In genomic region chr15:95931013-95931775, GRCm38 (mm10) we compare ENCODE assay signal across 8 mouse cellular contexts.
DNase-seq lines count a peak whose midpoint lies in the region; ATAC-seq lines count a peak whose summit lies in the region.

No protein-coding gene starts in this region.

- no peaks in the 10 kb centered on the region for H3K9me3 ChIP-seq in hindbrain, embryonic 16.5 days (ENCODE audit: control insufficient read depth, low read length)
- H3K9me3 ChIP-seq in hindbrain, embryonic 10.5 days: 0 out of 2 replicates have a peak, but pooled peaks cover 6% of the 10 kb centered on the region
- no peaks in the 10 kb centered on the region for H3K9me3 ChIP-seq in embryonic facial prominence, embryonic 15.5 days (replicated peaks)
- H3K9me3 ChIP-seq in intestine, embryonic 16.5 days (ENCODE audit: control insufficient read depth, low read length): no peaks in the 10 kb centered on the region
- no peaks in the 10 kb centered on the region for H3K9me3 ChIP-seq in hindbrain, embryonic 11.5 days (ENCODE audit: control insufficient read depth, low read length)

- 0 out of 2 replicates have a peak overlapping the region, but pooled peaks have one; percentile 5 for H3K27ac ChIP-seq in hindbrain, embryonic 16.5 days (ENCODE audit: low read depth, low read length)
- no peak overlapping the region for H3K27ac ChIP-seq in hindbrain, embryonic 10.5 days
- peak overlapping the region; percentile 66 for H3K27ac ChIP-seq in embryonic facial prominence, embryonic 15.5 days (replicated peaks)
- peak overlapping the region; percentile 64 for H3K27ac ChIP-seq in intestine, embryonic 16.5 days (ENCODE audit: low read length)
- H3K27ac ChIP-seq in hindbrain, embryonic 11.5 days (ENCODE audit: low read depth, low read length): no peak overlapping the region

- DNase-seq in hindbrain, embryonic 10.5 days (ENCODE audit: low spot score): no peak
- DNase-seq in lung, postnatal 4 days: peak; percentile 43 to 47
- DNase-seq in thymus, postnatal 4 days: no peak
- no peak for DNase-seq in cerebellum, postnatal 25 days
- no peak for DNase-seq in hindbrain, embryonic 11.5 days (ENCODE audit: low spot score)

- no peak overlapping the region for H3K4me3 ChIP-seq in hindbrain, embryonic 16.5 days (ENCODE audit: low read length)
- no peak overlapping the region for H3K4me3 ChIP-seq in hindbrain, embryonic 10.5 days
- no peak overlapping the region for H3K4me3 ChIP-seq in embryonic facial prominence, embryonic 15.5 days (replicated peaks)
- no peak overlapping the region for H3K4me3 ChIP-seq in intestine, embryonic 16.5 days (ENCODE audit: low read length)
- H3K4me3 ChIP-seq in hindbrain, embryonic 11.5 days (ENCODE audit: low read depth, low read length): no peak overlapping the region

- ATAC-seq in hindbrain, embryonic 16.5 days: no peak
- no peak for ATAC-seq in embryonic facial prominence, embryonic 15.5 days (ENCODE audit: insufficient number of reproducible peaks, low FRiP score, low TSS enrichment, low read depth)
- peak; percentile 77 for ATAC-seq in intestine, embryonic 16.5 days
- no peak for ATAC-seq in hindbrain, embryonic 11.5 days (ENCODE audit: low FRiP score)

- peaks cover 3% of the 10 kb centered on the region; the same call in 1 of the 2 replicates for H3K4me1 ChIP-seq in hindbrain, embryonic 16.5 days (ENCODE audit: control insufficient read depth, insufficient read depth, low read depth, low read length)
- H3K4me1 ChIP-seq in hindbrain, embryonic 10.5 days (replicated peaks): no peaks in the 10 kb centered on the region
- H3K4me1 ChIP-seq in embryonic facial prominence, embryonic 15.5 days: peaks cover 18% of the 10 kb centered on the region
- peaks cover 4% of the 10 kb centered on the region for H3K4me1 ChIP-seq in intestine, embryonic 16.5 days (ENCODE audit: control insufficient read depth, insufficient read depth, low read length)
- no peaks in the 10 kb centered on the region for H3K4me1 ChIP-seq in hindbrain, embryonic 11.5 days (replicated peaks; ENCODE audit: control insufficient read depth, insufficient read depth, low read length)

- no peaks in the 10 kb centered on the region for H3K27me3 ChIP-seq in hindbrain, embryonic 16.5 days (replicated peaks; ENCODE audit: control insufficient read depth, insufficient read depth, low read length)
- no peaks in the 10 kb centered on the region for H3K27me3 ChIP-seq in hindbrain, embryonic 10.5 days (ENCODE audit: insufficient read depth, poor library complexity, severe bottlenecking)
- H3K27me3 ChIP-seq in embryonic facial prominence, embryonic 15.5 days: no peaks in the 10 kb centered on the region
- no peaks in the 10 kb centered on the region for H3K27me3 ChIP-seq in intestine, embryonic 16.5 days (replicated peaks; ENCODE audit: control insufficient read depth, insufficient read depth, low read length)
- no peaks in the 10 kb centered on the region for H3K27me3 ChIP-seq in hindbrain, embryonic 11.5 days (ENCODE audit: control insufficient read depth, insufficient read depth, low read length)

- H3K4me2 ChIP-seq in hindbrain, embryonic 16.5 days (ENCODE audit: low read length): no peak overlapping the region
- no peak overlapping the region for H3K4me2 ChIP-seq in embryonic facial prominence, embryonic 15.5 days (replicated peaks)
- H3K4me2 ChIP-seq in intestine, embryonic 16.5 days (ENCODE audit: low read depth, low read length): no peak overlapping the region
- no peak overlapping the region for H3K4me2 ChIP-seq in hindbrain, embryonic 11.5 days (replicated peaks; ENCODE audit: low read depth, low read length)

- peaks cover 7% of the 10 kb centered on the region; the same call in 1 of the 2 replicates for H3K36me3 ChIP-seq in hindbrain, embryonic 16.5 days (ENCODE audit: control insufficient read depth, insufficient read depth, low read length)
- H3K36me3 ChIP-seq in hindbrain, embryonic 10.5 days: peaks cover 44% of the 10 kb centered on the region
- peaks cover 47% of the 10 kb centered on the region for H3K36me3 ChIP-seq in embryonic facial prominence, embryonic 15.5 days
- no peaks in the 10 kb centered on the region for H3K36me3 ChIP-seq in intestine, embryonic 16.5 days (ENCODE audit: control insufficient read depth, insufficient read depth, low read length)
- H3K36me3 ChIP-seq in hindbrain, embryonic 11.5 days (ENCODE audit: control insufficient read depth, insufficient read depth, low read length): no peaks in the 10 kb centered on the region

- H3K9ac ChIP-seq in hindbrain, embryonic 16.5 days (ENCODE audit: low read depth, low read length): no peak overlapping the region
- no peak overlapping the region for H3K9ac ChIP-seq in embryonic facial prominence, embryonic 15.5 days
- H3K9ac ChIP-seq in intestine, embryonic 16.5 days (ENCODE audit: low read depth, low read length): no peak overlapping the region
- no peak overlapping the region for H3K9ac ChIP-seq in hindbrain, embryonic 11.5 days (ENCODE audit: low read depth, low read length)

- WGBS in hindbrain, embryonic 16.5 days: 58% methylated on average over 16 of the region's 16 CpGs
- 88% methylated on average over 16 of the region's 16 CpGs for WGBS in hindbrain, embryonic 10.5 days
- 45% methylated on average over 16 of the region's 16 CpGs for whole genome bisulfite sequencing in embryonic facial prominence, embryonic 15.5 days
- WGBS in intestine, embryonic 16.5 days: 39% methylated on average over 16 of the region's 16 CpGs
- WGBS in hindbrain, embryonic 11.5 days: 82% methylated on average over 16 of the region's 16 CpGs

Comparison
In these comparisons a context has a peak if more than half of its experiments do, and no peak if none do; other contexts are left out.
1. H3K27ac ChIP-seq: peak in hindbrain, embryonic 16.5 days (single experiment), embryonic facial prominence, embryonic 15.5 days (single experiment) and intestine, embryonic 16.5 days (single experiment); none in hindbrain, embryonic 10.5 days (single experiment) and hindbrain, embryonic 11.5 days (single experiment).
2. DNase-seq: peak in lung, postnatal 4 days (2 of 2); none in hindbrain, embryonic 10.5 days (single experiment), thymus, postnatal 4 days (single experiment), cerebellum, postnatal 25 days (0 of 2) and hindbrain, embryonic 11.5 days (single experiment).